Mouse (Mus musculus): Measurements from ENCODE around the gene Siah2.

Gene Siah2

DNA sequence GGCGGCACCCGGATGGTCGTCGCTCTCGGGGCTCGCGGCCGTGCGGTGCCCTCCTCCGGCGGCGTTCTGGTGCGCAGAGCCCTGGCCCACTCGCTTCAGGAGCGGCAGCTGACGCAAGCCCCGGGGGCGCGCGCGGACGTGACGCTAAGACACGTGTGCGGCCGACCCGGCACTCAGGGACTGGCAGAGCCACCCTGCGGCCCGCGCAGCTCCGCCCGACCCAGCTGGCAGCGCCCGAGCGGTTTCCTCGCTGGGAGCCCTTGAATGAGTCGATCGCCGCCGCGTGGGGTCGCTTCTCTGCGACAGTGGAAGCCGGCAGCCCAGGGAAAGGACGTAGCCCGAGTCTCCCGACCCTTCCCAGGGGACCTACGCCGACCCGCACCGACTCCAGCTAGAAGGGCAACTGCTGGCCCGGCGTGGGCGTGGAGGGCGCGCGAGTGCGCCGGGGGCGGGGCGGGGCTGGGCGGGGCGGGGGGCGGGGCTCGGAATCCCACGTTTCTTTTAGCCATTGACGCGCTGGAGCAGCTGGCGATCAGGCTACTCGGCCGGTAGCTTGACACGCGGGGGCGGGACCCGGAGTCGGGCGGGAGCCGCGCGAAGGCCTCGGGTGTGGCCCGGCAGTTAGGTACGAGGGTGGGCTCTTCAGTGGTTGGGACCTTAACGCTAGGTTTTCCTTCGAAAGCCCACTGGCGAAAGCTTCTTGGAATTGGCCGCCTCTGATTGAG lies at the start of gene Siah2:
TSS of gene Siah2 (minus strand) at position 404 of the 725 bp plus-strand sequence.
- DNase-seq (ENCODE audit: low spot score) = peak; percentile 88

- DNase-seq (ENCODE audit: low spot score) = no peak
Measured at GRCm38 (mm10) chr3:58739536-58739935, 47.3 kb upstream of the Siah2 start.

DNA sequence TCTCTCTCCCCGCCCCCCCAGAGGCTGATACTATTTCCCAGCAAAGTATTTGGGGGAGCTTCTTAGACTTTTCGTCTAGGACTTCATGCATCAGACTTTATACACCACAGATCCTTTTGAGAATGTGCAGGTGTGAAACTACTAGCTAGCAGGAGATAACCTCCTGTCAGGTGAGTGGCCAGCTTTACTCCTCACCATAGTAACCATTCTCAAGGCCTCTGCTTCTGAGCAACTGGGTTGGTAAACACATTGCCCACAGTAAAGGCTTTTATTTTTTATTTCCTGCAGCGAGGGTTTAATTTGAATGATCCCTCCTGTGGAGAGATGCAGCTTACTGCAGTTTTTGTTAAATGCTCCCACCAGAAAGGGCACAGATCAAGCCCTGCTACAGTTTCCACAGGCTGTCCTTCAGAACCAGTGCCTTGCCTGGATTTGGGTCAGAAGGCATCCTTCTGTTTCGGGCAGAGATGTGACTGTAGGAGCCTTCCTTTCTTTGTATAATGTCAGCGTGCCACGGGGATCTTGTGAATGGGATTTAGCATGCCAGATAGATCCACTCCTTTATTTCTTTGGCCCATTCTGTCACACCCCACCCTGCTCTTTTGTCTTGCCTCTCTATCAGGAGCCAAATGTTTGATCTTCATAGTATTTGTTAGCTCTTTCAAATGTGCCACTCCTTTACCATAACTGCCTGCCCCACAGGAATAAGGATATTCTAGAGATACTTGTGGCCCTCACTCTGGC lies 46.3 kb upstream of the Siah2 start:
- no peak for DNase-seq (ENCODE audit: low spot score)

DNA sequence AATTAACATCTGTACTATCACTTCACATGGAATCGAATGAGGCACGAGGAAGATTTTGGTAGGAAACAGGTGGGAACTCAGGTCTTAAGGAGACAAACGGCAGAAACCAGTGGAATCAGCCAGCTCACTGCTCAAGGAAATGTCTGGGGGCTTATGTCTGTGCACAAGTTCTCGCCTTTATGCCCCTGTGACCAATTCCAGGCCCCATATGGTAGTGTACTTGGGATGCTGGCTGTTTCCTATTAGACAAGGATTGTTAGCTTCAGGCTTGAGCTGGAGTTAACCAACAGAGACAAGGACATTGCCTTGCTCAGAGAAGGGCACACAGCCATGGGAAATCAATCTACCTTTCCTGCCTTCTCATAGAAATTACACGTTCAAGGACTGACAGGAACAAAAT lies 39.3 kb upstream of the Siah2 start:
- no peak for DNase-seq (ENCODE audit: low spot score)

DNA sequence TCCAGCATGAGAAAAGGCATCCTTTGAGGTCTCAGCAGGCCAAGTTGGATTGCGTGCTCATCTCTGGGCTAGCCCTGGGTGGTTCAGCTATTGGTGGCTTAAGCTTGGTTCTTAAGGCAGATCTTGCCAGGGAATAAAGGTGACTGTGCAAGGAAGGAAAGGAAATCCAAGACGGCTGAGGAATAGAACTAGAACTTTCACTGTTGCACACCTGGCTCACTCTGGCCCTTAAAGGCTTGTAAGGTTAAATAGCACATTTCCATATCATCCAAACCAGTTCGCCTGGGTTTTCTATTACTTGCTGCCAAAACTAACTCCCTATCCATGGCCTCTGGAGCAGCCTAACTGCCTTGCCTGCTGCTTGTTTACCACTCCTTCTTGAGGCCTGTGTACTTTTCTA lies 38.4 kb upstream of the Siah2 start:
- DNase-seq (ENCODE audit: low spot score) = no peak

DNA sequence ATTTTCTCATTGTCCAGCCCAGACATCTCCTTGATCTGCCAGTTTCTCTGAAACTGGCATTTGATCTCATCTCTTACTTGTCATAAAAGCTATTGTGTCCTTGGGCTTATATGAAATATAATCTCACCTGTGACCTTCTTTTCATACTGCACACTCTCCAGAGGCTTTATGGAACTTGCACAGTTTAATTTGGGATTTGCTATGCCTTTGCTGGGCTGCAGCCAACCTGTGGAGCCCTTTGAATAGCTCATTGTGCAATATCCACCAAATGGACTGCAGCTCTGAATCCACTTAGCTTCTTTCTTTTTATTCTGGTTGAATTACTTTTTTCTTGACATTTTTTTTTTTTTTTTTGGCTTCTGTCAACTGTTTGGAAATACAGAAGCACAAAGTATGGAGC lies 37.3 kb upstream of the Siah2 start:
- no peak for DNase-seq (ENCODE audit: low spot score)

DNA sequence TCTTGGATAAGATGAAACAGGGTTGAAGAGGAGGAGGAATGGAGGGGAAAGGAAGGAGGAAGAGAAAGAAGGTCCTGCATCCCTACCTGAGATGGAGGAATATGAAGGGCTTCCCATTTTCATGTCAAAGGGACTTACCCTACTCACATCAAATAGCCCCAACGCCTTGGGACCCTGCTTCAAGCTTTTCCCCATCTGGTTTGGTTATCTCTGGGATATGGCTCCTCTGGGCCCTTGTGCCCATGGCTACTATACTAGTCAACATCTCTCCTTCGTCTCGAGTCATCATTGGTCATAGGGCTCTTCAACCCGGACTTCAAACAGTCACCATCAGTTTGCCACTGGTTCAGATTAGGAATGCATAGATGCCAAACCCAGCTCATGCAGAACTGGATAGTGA lies 35.4 kb upstream of the Siah2 start:
- DNase-seq (ENCODE audit: low spot score) = no peak

DNA sequence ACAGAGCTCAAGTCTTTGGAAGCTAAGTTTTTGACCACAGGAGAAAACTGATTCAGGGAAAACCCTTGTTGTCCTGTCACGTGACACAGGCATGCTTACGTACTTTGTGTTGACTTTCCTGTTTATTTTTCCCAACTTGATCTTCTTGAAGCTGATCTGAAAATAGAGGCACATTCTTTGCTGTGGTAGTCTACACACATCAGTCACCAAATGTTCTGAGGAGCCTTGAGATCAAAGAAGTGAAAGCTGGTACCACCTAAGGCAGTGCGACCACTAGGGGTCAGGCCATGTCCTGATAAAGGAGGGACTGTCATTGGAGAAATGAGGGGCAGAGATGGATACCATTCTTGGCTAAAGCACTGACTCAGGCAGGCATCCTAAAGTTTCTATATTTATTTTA lies 34.8 kb upstream of the Siah2 start:
- DNase-seq (ENCODE audit: low spot score) = peak; percentile 54

DNA sequence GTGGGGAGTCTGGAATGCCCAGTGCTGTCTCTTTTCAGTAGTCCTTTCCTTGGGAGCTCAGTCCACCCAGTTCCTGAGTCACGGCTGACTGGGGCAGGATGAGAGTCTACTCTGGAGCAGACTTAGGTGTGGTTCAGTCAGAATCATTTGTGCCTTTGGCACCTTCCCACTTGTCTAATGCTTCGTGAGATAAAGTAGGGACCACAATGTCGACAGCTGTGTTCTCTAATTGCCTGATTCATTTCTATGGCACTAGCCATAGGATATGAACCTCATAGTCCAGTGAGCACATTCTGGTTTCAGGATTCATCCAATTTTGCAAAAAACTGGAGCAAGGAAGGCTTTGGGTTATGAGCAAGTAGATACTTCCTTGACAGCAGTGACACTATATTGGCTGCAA lies 34.2 kb upstream of the Siah2 start:
- no peak for DNase-seq (ENCODE audit: low spot score)

- no peak for DNase-seq (ENCODE audit: low spot score)
Measured at GRCm38 (mm10) chr3:58724815-58725214, 32.6 kb upstream of the Siah2 start.

- DNase-seq (ENCODE audit: low spot score) = no peak
Measured at GRCm38 (mm10) chr3:58723656-58724055, 31.5 kb upstream of the Siah2 start.

DNA sequence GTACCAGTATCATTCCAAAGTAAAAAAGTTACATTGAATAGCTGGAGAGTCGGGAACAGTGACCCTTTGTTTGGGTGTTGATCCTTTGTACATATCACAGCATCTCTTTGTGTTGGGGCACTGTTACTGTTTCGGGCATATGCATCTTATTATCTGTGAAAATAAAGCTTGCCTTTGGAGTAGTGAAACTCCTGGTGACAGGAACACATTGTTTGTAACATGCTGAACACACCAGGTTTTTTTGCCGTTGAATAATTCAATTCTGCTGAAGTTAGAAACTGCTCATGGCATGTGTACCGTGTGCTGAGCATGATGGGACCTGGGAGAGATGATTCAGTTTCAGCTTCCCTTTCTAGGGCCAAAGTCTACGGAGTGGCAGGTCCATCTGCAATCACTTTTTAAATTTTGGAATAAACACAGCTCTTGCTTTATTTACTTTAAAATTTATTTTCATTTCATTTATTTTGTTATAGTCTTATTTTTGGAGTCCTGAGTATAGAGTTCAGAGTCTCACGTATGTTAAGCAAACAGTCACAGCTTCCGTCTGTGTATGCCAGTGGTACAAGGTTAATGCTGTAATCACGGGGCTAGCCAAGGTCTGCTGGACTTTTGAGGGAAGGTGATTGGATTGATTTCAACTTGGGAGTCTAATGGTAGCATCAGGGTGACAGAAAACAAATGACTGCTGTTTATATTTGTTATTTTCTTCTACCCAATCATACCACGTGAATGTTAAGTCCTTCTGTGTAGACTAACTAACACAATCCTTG lies 27.4 kb upstream of the Siah2 start:
- DNase-seq (ENCODE audit: low spot score) = no peak

- no peak for DNase-seq (ENCODE audit: low spot score)
Measured at GRCm38 (mm10) chr3:58716705-58717104, 24.5 kb upstream of the Siah2 start.

DNA sequence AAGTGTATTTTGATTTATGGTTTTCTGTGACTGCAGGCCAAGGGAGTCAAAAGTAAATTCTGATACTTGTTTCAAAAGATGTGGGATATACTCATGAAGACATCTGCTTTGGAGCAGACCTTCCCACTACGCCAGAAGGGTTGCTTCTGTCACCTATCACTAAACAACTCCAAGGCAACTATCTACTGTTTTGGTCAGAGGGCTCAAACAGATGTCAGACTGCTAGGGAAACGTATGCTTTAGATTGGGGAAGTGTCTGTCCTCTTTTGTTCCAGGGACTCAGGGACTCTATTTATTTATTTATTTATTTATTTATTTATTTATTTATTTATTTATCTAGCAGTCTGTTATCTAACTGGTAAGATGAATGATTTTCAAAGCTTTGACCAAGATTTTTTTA lies 22.6 kb upstream of the Siah2 start:
- no peak for DNase-seq (ENCODE audit: low spot score)

- DNase-seq (ENCODE audit: low spot score) = no peak
Measured at GRCm38 (mm10) chr3:58714034-58714433, 21.8 kb upstream of the Siah2 start.

GRCm38 (mm10) chr3:58713191-58713590 lies 21.0 kb upstream of the Siah2 start:
- DNase-seq (ENCODE audit: low spot score) = no peak

GRCm38 (mm10) chr3:58704547-58704946 lies 12.3 kb upstream of the Siah2 start:
- no peak for DNase-seq (ENCODE audit: low spot score)

- no peak for DNase-seq (ENCODE audit: low spot score)
Measured at GRCm38 (mm10) chr3:58703748-58704147, 11.5 kb upstream of the Siah2 start.

DNA sequence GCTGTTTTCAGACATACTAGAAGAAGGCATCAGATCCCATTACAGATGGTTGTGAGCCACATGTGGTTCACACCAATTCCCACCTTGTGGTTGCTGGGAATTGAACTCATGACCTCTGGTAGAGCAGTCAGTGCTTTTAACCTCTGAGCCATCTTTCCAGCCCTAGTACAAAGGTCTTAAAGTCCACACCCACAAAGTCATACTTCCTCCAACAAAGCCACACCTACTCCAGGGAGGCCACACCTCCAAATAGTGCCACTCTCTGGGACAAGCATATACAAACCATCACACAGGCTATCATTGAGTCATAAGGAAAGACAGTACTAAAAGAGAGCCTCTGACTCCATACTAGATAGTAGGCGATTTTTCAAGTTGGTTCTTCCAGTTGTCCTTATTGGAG lies 10.1 kb upstream of the Siah2 start:
- DNase-seq (ENCODE audit: low spot score) = no peak

DNA sequence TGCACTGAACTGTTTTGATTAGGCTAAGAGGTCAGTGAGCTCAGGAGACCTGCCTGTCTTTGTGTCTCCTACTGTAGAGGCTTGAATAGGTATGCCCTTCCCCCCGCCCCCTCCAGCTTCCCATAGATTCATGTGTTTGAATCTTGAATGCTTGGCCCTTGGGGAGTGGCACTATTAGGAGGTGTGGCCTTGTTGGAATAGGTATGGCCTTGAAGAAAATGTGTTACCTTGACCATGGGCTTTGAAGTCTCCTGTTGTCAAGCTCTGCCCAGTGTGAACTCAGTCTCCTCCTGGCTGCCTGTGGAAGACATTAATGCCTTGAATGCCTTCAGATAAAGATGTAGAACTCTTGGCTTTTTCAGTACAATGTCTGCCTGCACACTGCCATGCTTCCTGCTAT lies 9.2 kb upstream of the Siah2 start:
- no peak for DNase-seq (ENCODE audit: low spot score)

DNA sequence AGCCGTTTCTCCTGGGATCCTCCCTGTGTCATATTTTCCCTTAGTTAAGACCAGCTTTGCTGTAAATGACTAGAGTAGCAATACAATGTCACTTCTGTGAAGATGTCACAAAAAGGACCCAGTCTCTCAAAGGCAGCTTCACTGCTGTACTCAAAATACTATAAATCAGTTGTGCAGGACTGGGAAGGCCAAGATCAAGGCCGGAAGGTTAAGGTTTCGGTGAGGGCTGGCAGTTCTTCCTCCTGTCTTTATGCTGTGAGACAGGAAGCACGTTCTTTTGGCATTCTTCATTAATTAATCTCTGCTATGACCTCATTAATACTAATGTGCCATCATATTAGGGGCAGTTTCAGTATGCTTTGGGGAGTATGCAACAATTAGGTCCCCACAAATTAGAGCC lies 5.7 kb upstream of the Siah2 start:
- no peak for DNase-seq (ENCODE audit: low spot score)

DNA sequence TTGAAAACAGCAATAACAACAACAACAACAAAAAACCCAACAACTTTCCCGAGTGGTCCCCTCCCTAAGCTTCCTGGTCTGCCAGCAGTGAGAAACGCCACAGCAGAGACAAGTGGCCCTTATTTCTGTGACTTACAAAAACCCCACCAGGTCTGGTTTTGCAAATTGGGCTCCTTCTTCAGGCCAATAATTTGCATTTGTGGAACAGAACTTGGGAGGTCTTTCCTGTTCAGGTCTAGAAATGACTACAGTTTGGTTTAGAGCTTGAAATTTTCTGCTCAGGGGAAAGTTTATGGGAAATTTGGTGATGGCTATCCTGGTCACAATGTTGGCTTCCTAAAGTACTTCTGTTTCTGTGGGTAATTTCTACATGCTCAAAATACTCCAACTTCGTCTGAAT lies 4.6 kb upstream of the Siah2 start:
- DNase-seq (ENCODE audit: low spot score) = no peak

GRCm38 (mm10) chr3:58695507-58695906 lies 3.3 kb upstream of the Siah2 start:
- DNase-seq (ENCODE audit: low spot score) = no peak

Data from testis, postnatal 10 days (tissue).